Mouse (Mus musculus): ENCODE measurements around the gene Fam131b. TPM values are rescaled to one million over a fixed set of nuclear protein-coding genes. Genes with fewer than 3 reads are reported as not detected.

Gene Fam131b
- polyA plus RNA-seq, 1 experiment, result 15.6 TPM

- no peaks in the 10 kb centered on the region for H3K79me3 ChIP-seq (ENCODE audit: low read depth)
- H3K79me2 ChIP-seq (ENCODE audit: control insufficient read depth, insufficient read depth), result no peaks in the 10 kb centered on the region
- H3ac ChIP-seq (ENCODE audit: control insufficient read depth, insufficient read length, low read depth), result no peak overlapping the region
- TF ChIP-seq MYOD1 (IDR thresholded peaks at IDR 0.05; ENCODE audit: control insufficient read depth, insufficient read length, low read depth), result no peak
- TF ChIP-seq MYOG (IDR thresholded peaks at IDR 0.05; ENCODE audit: control insufficient read depth, extremely low read depth, insufficient read length), result no peak
- no peak for TF ChIP-seq USF1 (IDR thresholded peaks at IDR 0.05; ENCODE audit: low read depth)
- TF ChIP-seq CEBPB (IDR thresholded peaks at IDR 0.05; ENCODE audit: low read depth), result no peak
- no peak for TF ChIP-seq CTCF (IDR thresholded peaks at IDR 0.05; ENCODE audit: control insufficient read depth, insufficient read depth, insufficient read length)
- no peak for TF ChIP-seq MAX (IDR thresholded peaks at IDR 0.05)
- TF ChIP-seq FOSL1 (IDR thresholded peaks at IDR 0.05; ENCODE audit: insufficient read depth, low read length, poor library complexity, severe bottlenecking), result no peak
- H3K27me3 ChIP-seq (ENCODE audit: control insufficient read depth, insufficient read depth, insufficient read length), result no peaks in the 10 kb centered on the region
- H3K36me3 ChIP-seq (ENCODE audit: control insufficient read depth, insufficient read depth), result no peaks in the 10 kb centered on the region
- H3K4me3 ChIP-seq (ENCODE audit: insufficient read depth, poor library complexity, severe bottlenecking), result no peak overlapping the region
These were observed 19.8 kb upstream of the Fam131b start for GRCm38 (mm10) chr6:42344255-42344654.

DNA sequence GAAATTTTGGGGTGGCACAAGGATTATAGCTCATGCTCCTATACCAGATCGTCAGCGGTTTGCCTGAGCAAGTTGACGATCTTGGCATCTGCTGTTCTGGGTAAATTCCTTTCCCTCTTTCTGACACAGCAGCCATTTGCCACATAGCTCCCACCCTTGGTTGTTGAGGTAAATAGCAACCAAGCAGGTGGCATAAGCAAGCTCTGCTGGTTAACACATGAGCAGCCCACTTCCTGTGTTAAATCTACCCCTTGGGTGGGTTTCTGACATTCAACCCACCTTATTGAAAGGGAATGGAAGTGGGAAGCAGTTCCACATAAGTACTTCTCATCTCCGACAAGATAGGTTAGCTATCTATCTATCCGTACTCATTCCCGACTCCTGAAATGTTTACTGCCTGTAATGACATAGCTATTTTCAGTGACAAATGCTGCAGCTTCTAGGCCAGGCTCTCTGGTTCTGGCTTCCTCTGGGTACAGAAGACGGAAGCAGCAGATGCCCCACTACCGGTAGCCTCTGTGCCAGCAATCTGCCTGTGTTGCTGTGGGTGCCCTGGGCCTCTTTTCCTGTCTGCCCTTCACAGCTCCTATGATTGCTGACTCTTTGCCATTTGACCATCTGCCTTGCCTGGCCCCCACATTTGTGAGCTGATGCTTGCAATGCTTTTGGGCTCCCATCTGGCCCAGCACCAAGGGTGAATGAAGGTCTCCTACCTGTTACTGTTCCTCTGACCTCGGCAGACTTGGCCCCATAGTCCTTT, 19.1 kb upstream of the Fam131b start:
- no peaks in the 10 kb centered on the region for H3K79me3 ChIP-seq (ENCODE audit: low read depth)
- H3K79me2 ChIP-seq (ENCODE audit: control insufficient read depth, insufficient read depth), result no peaks in the 10 kb centered on the region
- no peaks in the 10 kb centered on the region for H3K27me3 ChIP-seq (ENCODE audit: control insufficient read depth, insufficient read depth, insufficient read length)
- no peak overlapping the region for H3K4me3 ChIP-seq (ENCODE audit: insufficient read depth, poor library complexity, severe bottlenecking)
- TF ChIP-seq MYOG (IDR thresholded peaks at IDR 0.05; ENCODE audit: control insufficient read depth, extremely low read depth, insufficient read length) (no peak), CEBPB (IDR thresholded peaks at IDR 0.05; ENCODE audit: low read depth) (no peak)
- no peaks in the 10 kb centered on the region for H3K36me3 ChIP-seq (ENCODE audit: control insufficient read depth, insufficient read depth)
- no peak overlapping the region for H3ac ChIP-seq (ENCODE audit: control insufficient read depth, insufficient read length, low read depth)

DNA sequence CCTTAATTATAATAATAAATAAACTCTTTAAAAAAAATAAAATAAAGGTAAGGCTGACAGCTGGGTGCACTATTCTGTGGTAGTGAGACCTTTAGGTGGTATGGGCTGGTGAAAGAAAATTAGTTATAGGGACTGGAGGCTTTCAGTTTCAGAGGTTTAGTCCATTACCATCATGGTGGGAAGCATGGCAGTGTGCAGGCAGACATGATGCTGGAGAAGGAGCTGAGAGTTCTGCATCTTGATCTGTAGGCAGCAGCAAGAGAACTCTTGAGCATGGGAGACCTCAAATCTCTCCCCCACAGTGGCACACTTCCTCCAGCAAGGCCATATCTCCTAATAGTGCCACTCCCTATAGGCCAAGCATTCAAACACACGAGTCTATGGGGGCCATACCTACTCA, 17.7 kb upstream of the Fam131b start:
- Histone ChIP-seq H3K79me3 (ENCODE audit: low read depth) (no peaks in the 10 kb centered on the region), H3K36me3 (ENCODE audit: control insufficient read depth, insufficient read depth) (no peaks in the 10 kb centered on the region)

GRCm38 (mm10) chr6:42339981-42340380, 15.5 kb upstream of the Fam131b start:
- H3K79me2 ChIP-seq (ENCODE audit: control insufficient read depth, insufficient read depth), result no peaks in the 10 kb centered on the region
- no peak overlapping the region for H3K4me3 ChIP-seq (ENCODE audit: insufficient read depth, poor library complexity, severe bottlenecking)
- H3K27me3 ChIP-seq (ENCODE audit: control insufficient read depth, insufficient read depth, insufficient read length), result no peaks in the 10 kb centered on the region
- no peaks in the 10 kb centered on the region for H3K79me3 ChIP-seq (ENCODE audit: low read depth)
- no peaks in the 10 kb centered on the region for H3K36me3 ChIP-seq (ENCODE audit: control insufficient read depth, insufficient read depth)
- TF ChIP-seq USF1 (IDR thresholded peaks at IDR 0.05; ENCODE audit: low read depth), result peak; percentile 26
- no peak for TF ChIP-seq MAX (IDR thresholded peaks at IDR 0.05)
- no peak overlapping the region for H3ac ChIP-seq (ENCODE audit: control insufficient read depth, insufficient read length, low read depth)

More for the DNA sequence above, 17.7 kb upstream of the Fam131b start:
- H3K27me3 ChIP-seq (ENCODE audit: control insufficient read depth, insufficient read depth, insufficient read length), result no peaks in the 10 kb centered on the region
- TF ChIP-seq USF1 (IDR thresholded peaks at IDR 0.05; ENCODE audit: low read depth), result no peak
- TF ChIP-seq CTCF (IDR thresholded peaks at IDR 0.05; ENCODE audit: control insufficient read depth, insufficient read depth, insufficient read length), result no peak
- TF ChIP-seq FOSL1 (IDR thresholded peaks at IDR 0.05; ENCODE audit: insufficient read depth, low read length, poor library complexity, severe bottlenecking), result no peak
- no peak for TF ChIP-seq MYOG (IDR thresholded peaks at IDR 0.05; ENCODE audit: control insufficient read depth, extremely low read depth, insufficient read length)
- no peak for TF ChIP-seq MAX (IDR thresholded peaks at IDR 0.05)
- TF ChIP-seq CEBPB (IDR thresholded peaks at IDR 0.05; ENCODE audit: low read depth), result no peak
- no peak for TF ChIP-seq MYOD1 (IDR thresholded peaks at IDR 0.05; ENCODE audit: control insufficient read depth, insufficient read length, low read depth)
- no peaks in the 10 kb centered on the region for H3K79me2 ChIP-seq (ENCODE audit: control insufficient read depth, insufficient read depth)
- H3K4me3 ChIP-seq (ENCODE audit: insufficient read depth, poor library complexity, severe bottlenecking), result no peak overlapping the region
- H3ac ChIP-seq (ENCODE audit: control insufficient read depth, insufficient read length, low read depth), result no peak overlapping the region

- Histone ChIP-seq H3K36me3 (ENCODE audit: control insufficient read depth, insufficient read depth) (no peaks in the 10 kb centered on the region), H3ac (ENCODE audit: control insufficient read depth, insufficient read length, low read depth) (no peak overlapping the region), H3K27me3 (ENCODE audit: control insufficient read depth, insufficient read depth, insufficient read length) (no peaks in the 10 kb centered on the region), H3K79me3 (ENCODE audit: low read depth) (no peaks in the 10 kb centered on the region), H3K4me3 (ENCODE audit: insufficient read depth, poor library complexity, severe bottlenecking) (no peak overlapping the region), H3K79me2 (ENCODE audit: control insufficient read depth, insufficient read depth) (no peaks in the 10 kb centered on the region)
- no peak for TF ChIP-seq FOSL1 (IDR thresholded peaks at IDR 0.05; ENCODE audit: insufficient read depth, low read length, poor library complexity, severe bottlenecking)
- TF ChIP-seq CTCF (IDR thresholded peaks at IDR 0.05; ENCODE audit: control insufficient read depth, insufficient read depth, insufficient read length), result no peak
- TF ChIP-seq MYOD1 (IDR thresholded peaks at IDR 0.05; ENCODE audit: control insufficient read depth, insufficient read length, low read depth), result no peak
- TF ChIP-seq MAX (IDR thresholded peaks at IDR 0.05), result no peak
- no peak for TF ChIP-seq MYOG (IDR thresholded peaks at IDR 0.05; ENCODE audit: control insufficient read depth, extremely low read depth, insufficient read length)
- no peak for TF ChIP-seq CEBPB (IDR thresholded peaks at IDR 0.05; ENCODE audit: low read depth)
These were observed 14.7 kb upstream of the Fam131b start for GRCm38 (mm10) chr6:42339189-42339588.

- H3ac ChIP-seq (ENCODE audit: control insufficient read depth, insufficient read length, low read depth), result no peak overlapping the region
- H3K36me3 ChIP-seq (ENCODE audit: control insufficient read depth, insufficient read depth), result no peaks in the 10 kb centered on the region
- no peaks in the 10 kb centered on the region for H3K79me2 ChIP-seq (ENCODE audit: control insufficient read depth, insufficient read depth)
- H3K79me3 ChIP-seq (ENCODE audit: low read depth), result no peaks in the 10 kb centered on the region
- H3K27me3 ChIP-seq (ENCODE audit: control insufficient read depth, insufficient read depth, insufficient read length), result no peaks in the 10 kb centered on the region
- H3K4me3 ChIP-seq (ENCODE audit: insufficient read depth, poor library complexity, severe bottlenecking), result no peak overlapping the region
- TF ChIP-seq CEBPB (IDR thresholded peaks at IDR 0.05; ENCODE audit: low read depth) (no peak), CTCF (IDR thresholded peaks at IDR 0.05; ENCODE audit: control insufficient read depth, insufficient read depth, insufficient read length) (no peak), MYOD1 (IDR thresholded peaks at IDR 0.05; ENCODE audit: control insufficient read depth, insufficient read length, low read depth) (no peak)
These were observed 6.5 kb upstream of the Fam131b start for GRCm38 (mm10) chr6:42330946-42331345.
